Mouse (Mus musculus): ENCODE measurements around the gene Bmpr2. TPM values are rescaled to one million over a fixed set of nuclear protein-coding genes. Genes with fewer than 3 reads are reported as not detected.
"Not testable (repeated sequence)": the region's sequence is repeated elsewhere in the genome, so short reads cannot be mapped to it uniquely, and the experiment has no call there.

Bmpr2 gene
- total RNA-seq (2017), result 15.8 and 19.0 TPM in 2 replicates

DNA sequence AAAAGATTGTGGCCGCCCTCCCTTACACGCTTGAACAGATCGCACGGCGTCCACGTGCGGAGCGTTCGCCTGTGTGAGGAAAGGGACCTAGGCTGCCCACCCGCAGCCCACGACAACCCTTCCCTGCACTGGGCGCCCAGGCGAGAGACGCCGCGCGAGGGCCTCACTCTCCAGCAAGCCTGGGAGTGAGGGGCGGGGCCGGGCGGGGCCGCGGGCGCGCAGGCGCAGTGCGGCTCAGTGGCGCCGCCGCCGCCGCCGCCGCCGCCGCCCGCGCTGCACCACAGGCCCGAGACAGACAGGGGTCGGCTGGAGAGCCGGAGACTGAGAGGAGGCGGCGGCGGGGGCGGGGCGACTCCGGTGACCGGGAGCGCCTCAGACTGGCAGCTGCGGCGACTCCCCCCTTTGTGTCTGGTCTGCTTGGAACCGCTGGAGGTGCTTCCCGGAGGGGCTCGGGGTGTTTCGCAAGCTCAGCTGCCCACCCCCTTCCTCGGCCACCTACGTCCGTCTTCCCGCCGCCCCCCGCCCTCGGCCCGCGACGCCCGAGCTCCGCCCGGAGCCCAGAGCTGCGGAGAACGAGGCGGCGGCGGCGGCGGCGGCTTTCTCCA is at the start of gene Bmpr2:
Bmpr2 (plus strand) TSS at position 237 of the 605 bp plus-strand sequence.
- ATAC-seq (replicated peaks; ENCODE audit: low read depth, poor library complexity, severe bottlenecking), result peak; percentile 66

- ATAC-seq (replicated peaks; ENCODE audit: low read depth, poor library complexity, severe bottlenecking), result peak; percentile 56; the same call in 1 of the 2 replicates
Observed at GRCm38 (mm10) chr1:59719900-59720299, 43.3 kb upstream of the Bmpr2 start.

DNA sequence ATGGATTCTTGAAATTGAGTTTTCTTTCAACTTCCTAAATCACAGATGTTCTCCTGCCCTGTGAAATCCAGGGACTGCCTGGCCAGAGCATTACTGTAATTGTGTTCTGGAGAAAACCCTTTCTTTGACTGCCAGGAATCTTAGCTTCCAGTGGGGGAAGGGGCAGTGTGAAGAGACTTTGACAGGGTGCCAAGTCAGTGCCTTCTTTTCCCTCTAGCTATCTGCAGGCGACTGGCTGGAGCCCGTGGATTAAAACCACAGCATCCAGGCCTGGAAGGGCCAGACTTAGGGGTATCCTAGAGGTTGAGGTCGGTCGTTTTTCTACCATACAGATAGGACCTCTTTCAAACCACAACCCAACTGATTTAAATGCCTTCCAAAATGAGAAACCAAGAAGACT is 37.5 kb upstream of the Bmpr2 start:
- ATAC-seq (replicated peaks; ENCODE audit: low read depth, poor library complexity, severe bottlenecking), result no peak

DNA sequence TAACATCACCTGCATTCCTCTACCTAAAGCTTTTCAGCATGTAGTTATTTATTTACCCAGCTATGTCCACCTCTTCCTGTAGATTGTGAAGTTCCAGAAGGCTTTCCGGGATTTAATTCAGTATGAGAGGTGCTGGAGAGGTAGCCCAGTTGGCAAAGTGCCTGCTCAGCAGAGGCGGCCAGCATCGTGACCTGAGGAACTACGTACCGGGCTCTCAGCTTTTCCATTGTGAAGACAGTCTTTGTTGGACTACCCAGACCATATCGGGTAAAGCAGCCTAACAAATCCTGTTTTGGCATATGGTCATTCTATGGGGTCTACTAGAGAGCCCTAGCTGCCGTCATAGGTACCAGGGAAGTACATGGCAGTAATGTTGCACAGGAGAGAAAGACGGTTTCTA is 33.1 kb upstream of the Bmpr2 start:
- no peak for ATAC-seq (replicated peaks; ENCODE audit: low read depth, poor library complexity, severe bottlenecking)

DNA sequence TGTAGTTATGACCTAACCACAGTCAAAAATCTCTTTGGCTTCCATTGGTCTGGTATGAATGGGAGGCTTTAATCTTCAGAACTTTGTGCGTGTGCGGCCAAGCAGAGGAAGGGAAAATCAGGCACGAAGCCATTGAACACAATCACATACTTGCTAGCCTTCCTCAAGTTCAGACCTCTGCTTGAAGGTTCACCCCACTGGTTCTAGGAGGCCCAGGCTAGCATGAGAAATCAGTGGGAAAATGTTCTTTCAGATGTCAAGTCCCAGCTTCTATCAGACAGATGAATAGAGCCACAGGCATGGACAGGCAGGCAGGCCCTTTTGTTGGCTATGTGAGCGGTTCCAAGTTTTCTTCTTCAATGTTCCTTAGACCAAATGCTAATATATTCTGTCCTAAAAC is 32.5 kb upstream of the Bmpr2 start:
- ATAC-seq (replicated peaks; ENCODE audit: low read depth, poor library complexity, severe bottlenecking), result no peak

DNA sequence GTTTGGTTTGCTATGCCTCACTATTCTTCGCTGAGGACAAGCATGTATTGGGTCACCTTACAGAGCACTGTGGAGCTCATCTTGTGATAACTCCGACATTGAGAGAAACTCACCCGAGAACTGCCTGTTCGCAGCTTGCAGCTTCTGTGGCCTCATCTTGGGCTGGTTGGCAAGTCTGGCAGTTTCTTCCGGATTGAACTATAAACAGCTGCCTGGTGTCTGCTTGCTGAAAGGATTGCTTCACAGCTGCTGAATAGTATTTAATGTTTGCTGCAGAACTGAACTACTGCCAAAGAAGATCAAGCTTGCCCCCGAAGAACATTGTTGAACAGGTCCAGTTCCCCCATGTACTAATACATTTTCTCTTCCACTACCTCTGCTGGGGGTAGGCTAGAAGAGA is 29.1 kb upstream of the Bmpr2 start:
- no peak for ATAC-seq (replicated peaks; ENCODE audit: low read depth, poor library complexity, severe bottlenecking)

DNA sequence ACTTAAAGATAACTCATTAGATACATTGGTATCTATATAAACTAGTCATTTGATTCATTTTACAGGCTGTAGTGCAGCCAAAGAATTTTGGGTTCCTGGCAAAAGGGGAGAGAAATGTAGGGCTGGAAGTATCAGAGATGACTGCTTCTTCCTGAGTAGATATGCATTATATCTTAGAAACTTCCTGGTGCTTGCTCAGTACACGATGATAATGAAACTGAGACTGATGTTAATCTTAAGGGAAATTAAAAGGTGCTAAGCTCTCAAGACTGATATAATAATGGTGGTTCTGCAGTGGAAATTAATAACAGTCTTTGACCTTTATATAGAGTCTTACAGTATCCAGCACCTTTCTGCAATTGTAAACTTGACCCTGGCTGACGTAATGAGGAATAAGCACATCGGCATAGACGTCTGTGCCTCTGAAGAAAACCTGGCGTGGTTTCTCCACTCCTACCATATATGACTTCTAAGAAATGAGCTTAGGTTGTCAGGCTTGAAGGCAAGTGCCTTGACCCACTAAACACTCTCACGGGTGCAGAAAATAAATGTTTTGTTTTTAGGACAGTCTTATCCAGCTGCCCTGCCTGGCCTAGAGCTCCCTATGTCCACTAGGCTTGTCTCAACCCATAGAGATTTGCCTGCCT is 24.3 kb upstream of the Bmpr2 start:
- ATAC-seq (replicated peaks; ENCODE audit: low read depth, poor library complexity, severe bottlenecking), result no peak

DNA sequence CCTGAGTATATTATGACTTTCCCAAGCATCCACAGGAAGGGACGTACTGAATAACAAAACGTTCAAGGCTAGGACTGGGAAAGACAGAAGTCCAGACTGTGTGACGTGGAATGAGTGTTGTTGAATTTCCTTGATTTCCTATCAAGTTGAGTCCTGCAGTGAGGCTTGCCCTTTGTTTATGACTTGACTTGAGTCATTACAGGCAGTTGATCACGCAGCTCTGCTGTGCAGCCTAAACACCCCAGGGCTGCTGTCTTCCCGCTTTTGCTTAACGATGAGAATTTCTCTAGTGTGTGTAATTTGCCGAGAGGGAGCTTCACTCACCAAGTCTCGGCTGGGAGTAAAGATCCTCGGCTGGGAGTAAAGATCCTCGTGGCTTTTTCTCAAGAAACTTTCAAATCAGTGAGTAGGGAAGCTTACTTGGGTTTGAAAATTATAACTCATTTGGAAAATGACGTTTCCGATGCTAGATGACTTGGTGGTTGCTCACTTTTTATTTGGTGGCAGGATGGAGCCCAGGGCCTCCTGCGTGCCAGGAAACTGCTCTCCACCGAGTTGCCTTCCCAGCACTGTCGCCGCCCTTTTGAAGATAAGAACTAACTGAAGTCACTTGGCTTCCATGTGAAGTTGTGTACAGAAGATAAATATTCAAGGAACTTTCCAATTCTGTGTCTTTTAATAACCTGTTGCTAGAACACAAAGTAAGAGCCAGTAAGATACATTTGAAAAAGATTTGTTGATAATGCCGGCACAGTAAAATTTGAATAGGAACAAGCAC is 23.4 kb upstream of the Bmpr2 start:
- ATAC-seq (replicated peaks; ENCODE audit: low read depth, poor library complexity, severe bottlenecking), result 0 out of 2 replicates have a peak, but pooled peaks have one; percentile 36

- ATAC-seq (replicated peaks; ENCODE audit: low read depth, poor library complexity, severe bottlenecking), result no peak
Observed at GRCm38 (mm10) chr1:59749047-59749446, 14.2 kb upstream of the Bmpr2 start.

DNA sequence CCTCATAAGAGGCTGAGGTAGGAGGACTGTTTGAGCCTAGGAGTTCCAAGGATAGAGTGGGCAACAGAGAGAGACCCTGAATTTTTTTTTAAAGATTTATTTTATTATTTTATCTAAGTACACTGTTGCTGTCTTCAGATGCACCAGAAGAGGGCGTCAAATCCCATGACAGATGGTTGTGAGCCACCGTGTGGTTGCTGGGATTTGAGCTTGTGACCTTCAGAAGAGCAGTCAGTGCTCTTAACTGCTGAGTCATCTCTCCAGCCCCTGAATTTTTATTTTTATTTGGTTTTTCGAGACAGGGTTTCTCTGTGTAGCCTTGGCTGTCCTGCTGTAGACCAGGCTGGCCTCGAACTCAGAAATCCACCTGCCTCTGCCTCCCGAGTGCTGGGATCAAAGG is 13.5 kb upstream of the Bmpr2 start:
- ATAC-seq (replicated peaks; ENCODE audit: low read depth, poor library complexity, severe bottlenecking), result not testable (repeated sequence)

- no peak for ATAC-seq (replicated peaks; ENCODE audit: low read depth, poor library complexity, severe bottlenecking)
Observed at GRCm38 (mm10) chr1:59755298-59755697, 7.9 kb upstream of the Bmpr2 start.

DNA sequence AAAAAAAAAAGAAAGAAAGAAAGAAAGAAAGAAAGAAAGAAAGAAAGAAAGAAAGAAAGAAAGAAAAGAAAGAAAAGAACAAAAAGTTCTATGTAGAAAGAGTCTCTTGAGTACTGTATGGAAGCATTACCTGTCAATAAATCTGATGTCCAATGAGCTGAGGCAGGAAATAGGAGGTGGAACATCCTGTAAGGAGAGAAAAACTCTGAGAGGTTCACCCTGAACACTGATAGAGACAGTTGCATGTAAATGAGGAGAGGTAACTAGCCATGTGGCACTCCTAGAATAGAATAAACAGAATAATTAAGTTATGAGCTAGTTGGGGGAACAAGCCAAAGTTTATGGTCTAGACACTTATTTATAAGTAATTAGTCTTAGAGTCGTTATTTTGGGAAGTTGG is 4.9 kb upstream of the Bmpr2 start:
- ATAC-seq (replicated peaks; ENCODE audit: low read depth, poor library complexity, severe bottlenecking), result no peak

GRCm38 (mm10) chr1:59762208-59762607 is 992 bp upstream of the Bmpr2 start:
- no peak for ATAC-seq (replicated peaks; ENCODE audit: low read depth, poor library complexity, severe bottlenecking)

GRCm38 (mm10) chr1:59762651-59763163 is 493 bp upstream of the Bmpr2 start:
- peak; percentile 48 for ATAC-seq (replicated peaks; ENCODE audit: low read depth, poor library complexity, severe bottlenecking)

- no peak; the same call in 1 of the 2 replicates for ATAC-seq (replicated peaks; ENCODE audit: low read depth, poor library complexity, severe bottlenecking)
Observed at GRCm38 (mm10) chr1:59763781-59764251, 616 bp downstream of the Bmpr2 start.

DNA sequence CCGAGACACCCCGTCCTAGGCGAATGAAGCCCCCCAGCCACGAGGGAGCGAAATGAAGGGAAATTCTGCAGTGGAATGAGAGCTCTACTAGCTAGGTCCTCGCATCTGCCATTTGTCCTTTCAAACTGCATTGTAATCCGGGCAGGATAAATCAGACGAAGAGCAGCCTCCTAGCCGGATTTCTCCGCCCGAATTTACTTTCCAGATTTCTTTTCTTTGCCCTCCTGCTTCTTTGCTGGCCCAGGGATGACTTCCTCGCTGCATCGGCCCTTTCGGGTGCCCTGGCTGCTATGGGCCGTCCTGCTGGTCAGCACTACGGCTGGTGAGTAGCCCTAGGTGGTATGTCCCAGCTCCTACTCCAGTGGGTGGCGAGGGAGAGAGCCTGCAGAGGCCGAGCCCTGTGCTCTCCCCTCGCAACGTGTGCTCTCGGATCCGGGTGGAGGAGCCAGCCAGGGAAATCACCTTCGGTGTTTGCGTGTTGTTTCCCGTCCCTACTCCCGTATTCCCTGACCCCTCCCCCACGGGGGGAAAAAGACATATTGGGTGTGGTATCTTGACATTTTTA is 1.3 kb downstream of the Bmpr2 start:
- 0 out of 2 replicates have a peak, but pooled peaks have one; percentile 23 for ATAC-seq (replicated peaks; ENCODE audit: low read depth, poor library complexity, severe bottlenecking)

DNA sequence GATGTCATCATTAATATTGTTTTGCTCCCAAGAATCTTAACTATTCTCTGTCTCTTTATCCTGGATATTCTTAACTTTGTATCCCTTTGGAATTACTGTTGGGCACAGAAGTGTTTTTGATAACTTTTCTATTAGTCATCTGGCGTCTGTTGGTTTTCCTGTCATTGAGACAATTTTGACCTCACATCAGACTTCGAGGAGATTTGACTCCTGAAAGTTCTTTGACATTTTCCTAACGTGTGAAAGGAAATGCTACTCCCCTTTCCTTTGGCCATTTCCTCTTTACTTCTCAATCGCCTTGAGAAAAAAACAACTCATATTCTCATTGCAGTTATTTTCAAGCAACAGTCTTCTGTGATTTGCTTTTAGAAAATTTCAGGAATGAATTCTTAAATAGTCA is 2.1 kb downstream of the Bmpr2 start:
- ATAC-seq (replicated peaks; ENCODE audit: low read depth, poor library complexity, severe bottlenecking), result no peak

DNA sequence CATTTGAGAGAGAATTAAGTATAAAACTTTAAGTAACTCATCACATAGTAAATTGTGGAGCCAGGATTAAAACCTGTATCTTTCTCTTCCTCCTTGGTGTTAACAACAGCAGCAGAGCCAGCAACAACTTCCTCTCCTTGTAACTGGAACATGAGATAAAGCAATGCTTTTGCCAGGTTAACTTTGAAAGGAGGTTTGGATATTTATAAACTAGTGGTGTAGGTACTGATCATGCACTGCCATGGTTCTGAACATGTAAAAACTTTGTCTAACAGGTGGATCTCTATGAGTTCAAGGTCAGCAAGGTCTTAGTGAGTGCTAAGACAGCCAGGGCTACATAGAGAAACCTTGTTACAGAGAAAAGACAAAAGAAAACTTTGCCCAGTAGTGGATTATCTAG is 3.4 kb downstream of the Bmpr2 start:
- ATAC-seq (replicated peaks; ENCODE audit: low read depth, poor library complexity, severe bottlenecking), result 0 out of 2 replicates have a peak, but pooled peaks have one; percentile 11

DNA sequence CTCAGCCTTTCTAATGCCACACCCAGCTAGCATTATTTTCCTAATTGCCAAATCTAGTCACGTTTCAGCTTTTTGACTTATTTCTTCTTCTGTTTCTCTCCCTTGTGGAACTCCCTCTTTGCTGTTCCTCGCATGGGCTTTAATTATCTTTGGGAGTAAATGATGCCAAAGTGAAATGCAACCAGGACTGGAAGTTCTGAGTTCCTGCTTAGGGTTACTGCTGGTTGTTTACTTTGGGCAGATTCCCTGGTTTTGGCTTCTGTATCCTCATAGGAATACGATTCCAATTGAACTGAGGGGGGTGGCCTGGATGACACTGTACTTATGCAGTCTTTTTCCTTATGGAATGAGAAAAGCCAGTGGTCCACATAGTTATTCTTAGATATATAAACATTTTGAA is 8.7 kb downstream of the Bmpr2 start:
- no peak for ATAC-seq (replicated peaks; ENCODE audit: low read depth, poor library complexity, severe bottlenecking)

GRCm38 (mm10) chr1:59781080-59781479 is 17.9 kb downstream of the Bmpr2 start:
- no peak for ATAC-seq (replicated peaks; ENCODE audit: low read depth, poor library complexity, severe bottlenecking)

Data from common myeloid progenitor, adult 5-6 weeks (primary cell).